Mouse (Mus musculus) limb, embryonic 13.5 days (tissue): ENCODE data around the gene Txndc5. TPM values are rescaled to one million over a fixed set of nuclear protein-coding genes. Genes with fewer than 3 reads are reported as not detected.
A peak's percentile ranks its signal among the peaks of the same experiment; 100 is the strongest.

ENCODE experiments used
- ATAC-seq: fragments of 200-750 bp; cut with Nextera tagmentation; 2 replicates; pipeline ENCODE4 v1.8.0; 2017; ENCODE audit warnings: low read depth, moderate number of reproducible peaks, moderate TSS enrichment; ENCODE audit not compliant: low FRiP score
- H3K27ac ChIP-seq: fragments of 300-500 bp; sonication (generic); 2 replicates; pipeline ENCODE4 v1.5.1; 2015; ENCODE audit warnings: inconsistent platforms, mild to moderate bottlenecking, moderate library complexity
- H3K27me3 ChIP-seq: fragments of 300-500 bp; sonication (generic); 2 replicates; pipeline ENCODE4 v1.6.1; 2015; ENCODE audit warnings: mild to moderate bottlenecking, inconsistent platforms
- H3K36me3 ChIP-seq: fragments of 300-500 bp; sonication (generic); 2 replicates; pipeline ENCODE4 v1.6.1; 2015; ENCODE audit warnings: inconsistent platforms, mild to moderate bottlenecking, moderate library complexity
- H3K4me1 ChIP-seq: fragments of 300-500 bp; sonication (generic); 2 replicates; pipeline ENCODE4 v1.6.1; 2015; ENCODE audit warnings: inconsistent platforms
- H3K4me2 ChIP-seq: fragments of 300-500 bp; sonication (generic); replicated peaks from 2 replicates; pipeline ENCODE4 v1.6.1; 2015; ENCODE audit warnings: inconsistent platforms, mild to moderate bottlenecking, moderate library complexity
- H3K4me3 ChIP-seq: fragments of 300-500 bp; sonication (generic); 2 replicates; pipeline ENCODE4 v1.5.1; 2015; ENCODE audit warnings: moderate library complexity, mild to moderate bottlenecking, inconsistent platforms
- H3K9ac ChIP-seq: fragments of 300-500 bp; sonication (generic); 2 replicates; pipeline ENCODE4 v1.6.1; 2015; ENCODE audit warnings: mild to moderate bottlenecking, inconsistent platforms
- H3K9me3 ChIP-seq: fragments of 300-500 bp; sonication (generic); 2 replicates; pipeline ENCODE4 v1.6.1; 2016; ENCODE audit warnings: inconsistent platforms
- WGBS: fragments of 180-500 bp; shearing (Covaris S2); methylation state at CpG from one replicate; pipeline ENCODE4 v1.1.7; 2015; 5-methylcytosine and 5-hydroxymethylcytosine counted together
- polyA plus RNA-seq: library from polyadenylated mRNA; unstranded; fragments of >200 nt; fragmentation: Nextera tagmentation; extraction: Ambion mirVana; gene quantifications from 2 replicates; pipeline ENCODE4 v1.2.1, GENCODE M21; 2015

Gene Txndc5
- polyA plus RNA-seq, 1 experiment from 2014 or later: 257 TPM

GRCm38 (mm10) chr13:38501314-38501713, 27.3 kb downstream of the Txndc5 start:
- Histone ChIP-seq H3K27ac (no peak overlapping the region), H3K9ac (no peak overlapping the region), H3K9me3 (no peaks in the 10 kb centered on the region), H3K4me1 (no peaks in the 10 kb centered on the region), H3K27me3 (no peaks in the 10 kb centered on the region), H3K4me2 (no peak overlapping the region), H3K4me3 (no peak overlapping the region), H3K36me3 (peaks cover 75% of the 10 kb centered on the region)
- 90% methylated on average over 12 of the region's 12 CpGs for WGBS
- no peak for ATAC-seq

DNA sequence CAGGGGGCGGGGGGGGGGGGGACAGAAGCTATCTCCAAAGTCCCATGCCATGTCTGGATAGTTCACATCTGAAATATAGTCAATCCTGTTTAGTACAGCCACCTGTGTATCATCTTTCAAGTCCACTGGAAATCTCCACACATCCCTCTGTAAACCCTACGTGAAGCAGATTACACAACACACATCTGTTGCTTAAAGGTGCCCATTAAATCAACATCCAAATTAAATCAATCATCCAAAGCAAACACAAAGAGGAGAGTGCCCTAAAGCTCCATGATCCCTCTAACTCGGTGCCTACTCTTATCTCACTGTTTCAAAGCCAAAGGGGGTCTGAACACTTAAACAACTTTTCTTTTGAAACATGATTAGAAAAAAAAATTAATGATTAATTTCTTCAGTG, 31.9 kb downstream of the Txndc5 start:
- 65% methylated on average over 3 of the region's 3 CpGs for WGBS

GRCm38 (mm10) chr13:38486767-38487166, 41.9 kb downstream of the Txndc5 start:
- Histone ChIP-seq H3K27ac (no peak overlapping the region), H3K27me3 (0 out of 2 replicates have a peak, but pooled peaks cover 3% of the 10 kb centered on the region), H3K4me2 (no peak overlapping the region), H3K9me3 (no peaks in the 10 kb centered on the region), H3K36me3 (no peaks in the 10 kb centered on the region), H3K4me3 (no peak overlapping the region), H3K4me1 (peaks cover 14% of the 10 kb centered on the region), H3K9ac (no peak overlapping the region)
- ATAC-seq: no peak
- 80% methylated on average over 6 of the region's 6 CpGs for WGBS

More for the DNA sequence above, 31.9 kb downstream of the Txndc5 start:
- Histone ChIP-seq H3K4me2 (no peak overlapping the region), H3K27me3 (no peaks in the 10 kb centered on the region), H3K27ac (no peak overlapping the region), H3K36me3 (peaks cover 29% of the 10 kb centered on the region), H3K9ac (no peak overlapping the region), H3K4me3 (no peak overlapping the region), H3K9me3 (no peaks in the 10 kb centered on the region), H3K4me1 (no peaks in the 10 kb centered on the region)
- ATAC-seq: no peak

DNA sequence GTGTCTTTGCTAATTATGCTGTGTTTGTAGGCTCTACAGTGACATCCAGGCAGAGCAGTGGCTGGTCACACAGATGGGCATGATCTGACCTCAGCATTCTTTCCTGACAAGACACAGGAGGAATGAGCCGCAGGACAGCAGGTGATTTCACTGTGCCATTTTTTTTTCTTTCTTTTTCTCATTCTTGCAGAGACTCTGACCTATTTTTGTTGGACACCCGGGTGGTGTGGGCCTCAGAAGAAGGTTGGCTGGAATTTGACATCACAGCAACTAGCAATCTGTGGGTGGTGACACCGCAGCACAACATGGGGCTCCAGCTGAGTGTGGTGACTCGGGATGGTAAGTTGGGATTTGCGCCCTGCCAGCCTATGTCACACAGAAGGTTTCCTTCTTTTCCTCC, 43.9 kb downstream of the Txndc5 start:
- H3K4me3 ChIP-seq: no peak overlapping the region
- ATAC-seq: no peak
- no peaks in the 10 kb centered on the region for H3K36me3 ChIP-seq
- H3K4me1 ChIP-seq: peaks cover 14% of the 10 kb centered on the region
- H3K9ac ChIP-seq: no peak overlapping the region
- WGBS: 82% methylated on average over 5 of the region's 5 CpGs
- no peak overlapping the region for H3K4me2 ChIP-seq
- H3K27me3 ChIP-seq: 0 out of 2 replicates have a peak, but pooled peaks cover 3% of the 10 kb centered on the region
- no peaks in the 10 kb centered on the region for H3K9me3 ChIP-seq
- no peak overlapping the region for H3K27ac ChIP-seq

GRCm38 (mm10) chr13:38481021-38481420, 47.6 kb downstream of the Txndc5 start:
- Histone ChIP-seq H3K36me3 (no peaks in the 10 kb centered on the region), H3K9me3 (no peaks in the 10 kb centered on the region), H3K9ac (no peak overlapping the region), H3K4me2 (no peak overlapping the region), H3K27ac (no peak overlapping the region), H3K4me1 (peaks cover 7% of the 10 kb centered on the region), H3K27me3 (0 out of 2 replicates have a peak, but pooled peaks cover 3% of the 10 kb centered on the region), H3K4me3 (no peak overlapping the region)
- WGBS: 83% methylated on average over 7 of the region's 7 CpGs
- ATAC-seq: no peak

- ATAC-seq: no peak
Observed at GRCm38 (mm10) chr13:38476936-38477335, 51.7 kb downstream of the Txndc5 start.

GRCm38 (mm10) chr13:38473497-38473896, 55.1 kb downstream of the Txndc5 start:
- no peaks in the 10 kb centered on the region for H3K9me3 ChIP-seq
- no peaks in the 10 kb centered on the region for H3K27me3 ChIP-seq
- ATAC-seq: no peak
- H3K36me3 ChIP-seq: no peaks in the 10 kb centered on the region
- no peak overlapping the region for H3K4me3 ChIP-seq
- H3K4me1 ChIP-seq: peaks cover 7% of the 10 kb centered on the region
- 87% methylated on average over 6 of the region's 6 CpGs for WGBS
- no peak overlapping the region for H3K9ac ChIP-seq
- no peak overlapping the region for H3K27ac ChIP-seq
- no peak overlapping the region for H3K4me2 ChIP-seq

More at GRCm38 (mm10) chr13:38476936-38477335, 51.7 kb downstream of the Txndc5 start:
- Histone ChIP-seq H3K27me3 (no peaks in the 10 kb centered on the region), H3K4me1 (peaks cover 7% of the 10 kb centered on the region), H3K27ac (peak overlapping the region; percentile 39; the same call in 1 of the 2 replicates), H3K4me3 (no peak overlapping the region), H3K9me3 (no peaks in the 10 kb centered on the region), H3K36me3 (no peaks in the 10 kb centered on the region), H3K9ac (no peak overlapping the region), H3K4me2 (peak overlapping the region; percentile 42)
- 16% methylated on average over 8 of the region's 8 CpGs for WGBS

GRCm38 (mm10) chr13:38472636-38473035, 56.0 kb downstream of the Txndc5 start:
- no peaks in the 10 kb centered on the region for H3K27me3 ChIP-seq
- no peak overlapping the region for H3K9ac ChIP-seq
- no peak overlapping the region for H3K4me3 ChIP-seq
- H3K27ac ChIP-seq: no peak overlapping the region
- peaks cover 7% of the 10 kb centered on the region for H3K4me1 ChIP-seq
- no peak for ATAC-seq
- no peaks in the 10 kb centered on the region for H3K9me3 ChIP-seq
- 91% methylated on average over 4 of the region's 4 CpGs for WGBS
- no peaks in the 10 kb centered on the region for H3K36me3 ChIP-seq
- H3K4me2 ChIP-seq: no peak overlapping the region

- H3K36me3 ChIP-seq: no peaks in the 10 kb centered on the region
- no peak overlapping the region for H3K9ac ChIP-seq
- no peak overlapping the region for H3K4me3 ChIP-seq
- H3K9me3 ChIP-seq: no peaks in the 10 kb centered on the region
- 75% methylated on average over 5 of the region's 5 CpGs for WGBS
- H3K27me3 ChIP-seq: no peaks in the 10 kb centered on the region
- H3K4me2 ChIP-seq: no peak overlapping the region
- ATAC-seq: no peak
- H3K4me1 ChIP-seq: no peaks in the 10 kb centered on the region
- no peak overlapping the region for H3K27ac ChIP-seq
Observed at GRCm38 (mm10) chr13:38470882-38471281, 57.7 kb downstream of the Txndc5 start.

DNA sequence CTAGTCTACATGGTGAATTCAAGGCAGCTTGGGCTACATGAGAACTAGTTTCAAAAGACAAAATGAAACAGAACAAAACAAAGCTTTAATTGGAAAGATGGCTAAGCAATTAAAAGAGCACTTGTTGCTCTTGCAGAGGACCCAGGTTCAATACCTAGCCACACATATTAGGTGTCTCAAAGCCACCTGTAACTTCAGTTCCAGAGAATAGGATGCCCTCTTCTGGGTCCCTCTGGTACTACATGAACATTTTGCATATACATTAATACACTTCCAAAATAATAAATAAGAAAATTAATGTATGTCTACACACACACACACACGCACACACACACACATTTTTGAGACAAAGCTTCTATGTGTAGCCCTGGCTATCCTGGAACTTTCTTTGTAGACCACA, 65.2 kb downstream of the Txndc5 start:
- Histone ChIP-seq H3K27me3 (no peaks in the 10 kb centered on the region), H3K4me2 (no peak overlapping the region), H3K4me1 (no peaks in the 10 kb centered on the region), H3K9ac (no peak overlapping the region), H3K4me3 (no peak overlapping the region), H3K36me3 (no peaks in the 10 kb centered on the region), H3K27ac (no peak overlapping the region), H3K9me3 (no peaks in the 10 kb centered on the region)
- ATAC-seq: no peak
- 88% methylated on average over 1 of the region's 1 CpGs for WGBS

DNA sequence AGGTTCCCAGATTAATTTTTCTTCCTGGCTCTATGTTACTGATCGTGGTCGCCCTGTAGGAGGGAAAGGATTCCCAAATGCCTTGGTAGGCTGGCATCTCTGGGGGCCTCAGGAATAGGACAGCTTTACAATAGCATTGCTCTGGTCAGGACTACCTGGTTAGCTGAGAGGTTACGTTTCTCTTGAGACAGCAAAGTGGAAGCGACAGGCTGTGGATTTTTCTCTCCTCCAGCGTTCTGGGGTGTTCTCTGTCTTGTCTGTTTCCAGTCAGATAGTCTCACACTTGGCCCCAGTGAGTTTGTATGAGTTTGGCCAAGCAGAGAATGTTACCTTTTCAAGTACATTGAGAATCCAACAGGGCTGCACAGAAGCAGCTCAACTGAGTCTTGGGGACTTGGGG, 77.2 kb downstream of the Txndc5 start:
- WGBS: 62% methylated on average over 5 of the region's 5 CpGs
- Histone ChIP-seq H3K9me3 (no peaks in the 10 kb centered on the region), H3K4me3 (no peak overlapping the region), H3K4me2 (no peak overlapping the region), H3K4me1 (no peaks in the 10 kb centered on the region), H3K9ac (no peak overlapping the region), H3K36me3 (no peaks in the 10 kb centered on the region), H3K27ac (no peak overlapping the region), H3K27me3 (no peaks in the 10 kb centered on the region)
- ATAC-seq: no peak
